Mouse (Mus musculus) lung, adult 18-20 months (tissue): ENCODE results near the gene Gm44503.

Experiments
- DNase-seq, 2 experiments: peaks; one replicate each; pipeline ENCODE4 v3.0.0; 2022; ENCODE audit warnings: mixed read lengths in 2 of 2

The Gm44503 gene

GRCm38 (mm10) chr9:72958521-72959450 lies at the start of gene Gm44503, which contains the start of gene Dyx1c1:
TSS of gene Gm44503 (plus strand) at chr9:72958852.
TSS of gene Dyx1c1 (plus strand) at chr9:72958785.
- peak; percentile 83 to 86 for DNase-seq

- no peak for DNase-seq
Measured at GRCm38 (mm10) chr9:72911381-72911780, 47.3 kb upstream of the Gm44503 start.

GRCm38 (mm10) chr9:72913551-72913950 lies 45.1 kb upstream of the Gm44503 start:
- no peak for DNase-seq

GRCm38 (mm10) chr9:72915728-72916127 lies 42.9 kb upstream of the Gm44503 start:
- DNase-seq = no peak

- DNase-seq = peak in 1 of 2 experiments; percentile 28
Measured at GRCm38 (mm10) chr9:72923068-72923467, 35.6 kb upstream of the Gm44503 start.

GRCm38 (mm10) chr9:72925021-72925934 lies 33.4 kb upstream of the Gm44503 start, which contains the start of gene Pygo1:
TSS of gene Pygo1 (plus strand) at chr9:72925645.
- peak; percentile 33 for DNase-seq

GRCm38 (mm10) chr9:72925935-72926258 lies 32.8 kb upstream of the Gm44503 start:
- DNase-seq = no peak

GRCm38 (mm10) chr9:72931166-72931790 lies 27.4 kb upstream of the Gm44503 start:
- DNase-seq = no peak

- DNase-seq = no peak
Measured at GRCm38 (mm10) chr9:72935309-72935708, 23.3 kb upstream of the Gm44503 start.

- DNase-seq = peak; percentile 50 to 80
Measured at GRCm38 (mm10) chr9:72936301-72936700, 22.4 kb upstream of the Gm44503 start.

- DNase-seq = no peak
Measured at GRCm38 (mm10) chr9:72943424-72943823, 15.2 kb upstream of the Gm44503 start.

- DNase-seq = no peak
Measured at GRCm38 (mm10) chr9:72944286-72944685, 14.4 kb upstream of the Gm44503 start.

- no peak for DNase-seq
Measured at GRCm38 (mm10) chr9:72947010-72947409, 11.6 kb upstream of the Gm44503 start.

GRCm38 (mm10) chr9:72949572-72949971 lies 9.1 kb upstream of the Gm44503 start:
- no peak for DNase-seq

GRCm38 (mm10) chr9:72954746-72955145 lies 3.9 kb upstream of the Gm44503 start:
- peak in 1 of 2 experiments; percentile 21 for DNase-seq

GRCm38 (mm10) chr9:72955546-72955945 lies 3.1 kb upstream of the Gm44503 start:
- peak; percentile 31 to 49 for DNase-seq

GRCm38 (mm10) chr9:72961346-72961745 lies 2.7 kb downstream of the Gm44503 start:
- DNase-seq = no peak

GRCm38 (mm10) chr9:72961959-72962358 lies 3.3 kb downstream of the Gm44503 start:
- DNase-seq = peak in 1 of 2 experiments; percentile 7

- DNase-seq = peak; percentile 50 to 65
Measured at GRCm38 (mm10) chr9:72968349-72969061, 9.9 kb downstream of the Gm44503 start.

- DNase-seq = peak in 1 of 2 experiments; percentile 24
Measured at GRCm38 (mm10) chr9:72969874-72970273, 11.2 kb downstream of the Gm44503 start.

- no peak for DNase-seq
Measured at GRCm38 (mm10) chr9:72972435-72972834, 13.8 kb downstream of the Gm44503 start.

GRCm38 (mm10) chr9:72972984-72973383 lies 14.3 kb downstream of the Gm44503 start:
- DNase-seq = no peak
